12 mouse cellular contexts compared by ENCODE assay signal in genomic region chr5:123862374-123863350, GRCm38 (mm10). TPM values are rescaled to one million over a fixed set of nuclear protein-coding genes. Genes with fewer than 3 reads are reported as not detected.
A peak's percentile ranks its signal among the peaks of the same experiment; 100 is the strongest.
DNase-seq lines count a peak whose midpoint lies in the region; ATAC-seq and TF ChIP-seq lines count a peak whose summit lies in the region.
"Had no signal": no experiment of that assay in that cellular context is flagged by ENCODE, and none has a peak within 500 bp of the region (broad histone marks: within the 10 kb centered on the region; RNA-seq: fewer than 3 reads in every experiment).

No protein-coding gene starts in this region.

- peak overlapping the region; percentile 25; the same call in 1 of the 2 replicates for H3K4me2 ChIP-seq in heart, embryonic 16.5 days (ENCODE audit: low read depth, low read length)
- peak overlapping the region; percentile 31; the same call in 1 of the 2 replicates for H3K4me2 ChIP-seq in liver, embryonic 16.5 days (ENCODE audit: low read depth, low read length)
- H3K4me2 ChIP-seq: lung, embryonic 15.5 days had no signal

- H3K27me3 ChIP-seq in heart, embryonic 16.5 days (ENCODE audit: control insufficient read depth, insufficient read depth, low read length) = no peaks in the 10 kb centered on the region
- no peaks in the 10 kb centered on the region for H3K27me3 ChIP-seq in spleen, adult 2 months (ENCODE audit: control insufficient read depth, insufficient read depth, low read length)
- 0 out of 2 replicates have a peak, but pooled peaks cover 2% of the 10 kb centered on the region for H3K27me3 ChIP-seq in liver, embryonic 16.5 days (ENCODE audit: control insufficient read depth, insufficient read depth, low read depth, low read length)
- H3K27me3 ChIP-seq: lung, embryonic 15.5 days had no signal

- no peak overlapping the region for H3K27ac ChIP-seq in heart, embryonic 16.5 days (ENCODE audit: low read length)
- 0 out of 2 replicates have a peak overlapping the region, but pooled peaks have one; percentile 42 for H3K27ac ChIP-seq in spleen, adult 2 months (ENCODE audit: insufficient read depth, low read length)
- peak overlapping the region; percentile 20; the same call in 1 of the 2 replicates for H3K27ac ChIP-seq in liver, embryonic 16.5 days (ENCODE audit: low read length)
- H3K27ac ChIP-seq: lung, embryonic 15.5 days had no signal

- no peaks in the 10 kb centered on the region for H3K9me3 ChIP-seq in heart, embryonic 16.5 days (replicated peaks; ENCODE audit: control insufficient read depth, low read length)
- no peaks in the 10 kb centered on the region for H3K9me3 ChIP-seq in liver, embryonic 16.5 days (replicated peaks; ENCODE audit: control insufficient read depth, low read length)
- H3K9me3 ChIP-seq: lung, embryonic 15.5 days had no signal

- H3K9ac ChIP-seq in heart, embryonic 16.5 days (ENCODE audit: low read length) = no peak overlapping the region
- H3K9ac ChIP-seq in liver, embryonic 16.5 days (ENCODE audit: low read depth, low read length) = no peak overlapping the region
- H3K9ac ChIP-seq: forebrain, postnatal 0 days; lung, embryonic 15.5 days had no signal

- no peak for TF ChIP-seq CTCF in spleen, adult 2 months (IDR thresholded peaks at IDR 0.05; ENCODE audit: extremely low read depth, insufficient read depth, insufficient read length, insufficient replicate concordance)

- no peak for DNase-seq in heart, adult 11 months
- no peak for DNase-seq in spleen, adult 2 months (ENCODE audit: low read depth in 1 of 2, low spot score in 2 of 2)
- DNase-seq in spleen, postnatal 10 days (ENCODE audit: low spot score in 2 of 2) = no peak
- DNase-seq in telencephalon, adult 2 months (ENCODE audit: low read depth, low spot score) = peak; percentile 32
- no peak for DNase-seq in urinary bladder, adult 2 months (ENCODE audit: low spot score)
- DNase-seq in left cerebral cortex, adult 8-10 months (ENCODE audit: low spot score in 2 of 2) = no peak
- DNase-seq: forebrain, postnatal 0 days; kidney, postnatal 25 days had no signal

- ATAC-seq in heart, embryonic 16.5 days (replicated peaks; ENCODE audit: extremely low read depth, insufficient read depth, low FRiP score) = no peak
- ATAC-seq in liver, embryonic 16.5 days (ENCODE audit: low read depth) = peak; percentile 19; the same call in 1 of the 2 replicates
- ATAC-seq: forebrain, postnatal 0 days had no signal

- 70% methylated on average over 15 of the region's 15 CpGs for WGBS in heart, embryonic 16.5 days
- WGBS in spleen, adult 2 months = 52% methylated on average over 15 of the region's 15 CpGs
- WGBS in liver, embryonic 16.5 days (ENCODE audit: insufficient replicate concordance) = 54% methylated on average over 15 of the region's 15 CpGs

- no peak for TF ChIP-seq POLR2A in spleen, adult 2 months (IDR thresholded peaks at IDR 0.05; ENCODE audit: low read depth, low read length)

- H3K4me3 ChIP-seq in heart, embryonic 16.5 days (ENCODE audit: low read length) = no peak overlapping the region
- H3K4me3 ChIP-seq in spleen, adult 2 months (ENCODE audit: extremely low read depth, insufficient read depth, insufficient read length) = no peak overlapping the region
- no peak overlapping the region for H3K4me3 ChIP-seq in liver, embryonic 16.5 days (ENCODE audit: low read depth, low read length)
- H3K4me3 ChIP-seq: lung, embryonic 15.5 days had no signal

- no peaks in the 10 kb centered on the region for H3K36me3 ChIP-seq in heart, embryonic 16.5 days (ENCODE audit: control insufficient read depth, insufficient read depth)
- no peaks in the 10 kb centered on the region for H3K36me3 ChIP-seq in spleen, adult 2 months (ENCODE audit: control insufficient read depth, insufficient read depth, low read length)
- no peaks in the 10 kb centered on the region for H3K36me3 ChIP-seq in liver, embryonic 16.5 days (ENCODE audit: control insufficient read depth, insufficient read depth)
- H3K36me3 ChIP-seq: lung, embryonic 15.5 days had no signal

- H3K4me1 ChIP-seq in heart, embryonic 16.5 days (ENCODE audit: control insufficient read depth, insufficient read depth, low read length) = no peaks in the 10 kb centered on the region
- peaks cover 3% of the 10 kb centered on the region for H3K4me1 ChIP-seq in spleen, adult 2 months (ENCODE audit: control insufficient read depth, insufficient read depth, insufficient read length)
- H3K4me1 ChIP-seq in liver, embryonic 16.5 days (ENCODE audit: control insufficient read depth, low read depth, low read length) = peaks cover 2% of the 10 kb centered on the region; the same call in 1 of the 2 replicates
- H3K4me1 ChIP-seq: lung, embryonic 15.5 days had no signal

RNA-seq across cellular contexts. Expression of gene Hcar2, which starts 2.6 kb away (rescaled TPM):
- 0.15 TPM in 1 of 2 replicates, not detected in the other for polyA plus RNA-seq in heart, embryonic 16.5 days (2015; fragmentation: Nextera tagmentation; extraction: Ambion mirVana)
- polyA plus RNA-seq in spleen, adult 2 months (2012; rRNA removed) = 7.2 and 9.7 TPM in 2 replicates
- polyA plus RNA-seq in liver, embryonic 16.5 days (2015; fragmentation: Nextera tagmentation; extraction: Ambion mirVana) = 0.28 and 0.45 TPM in 2 replicates
- polyA plus RNA-seq in urinary bladder, adult 2 months (2012; rRNA removed) = 6.3 and 7.2 TPM in 2 replicates
- total RNA-seq in left cerebral cortex, adult 8-10 months (2022) = 1 to 10 TPM in 2 of 4 experiments, under 1 TPM in 1, not detected in 1; 0.24 to 2.8 (median 1.3) TPM
- total RNA-seq: forebrain, postnatal 0 days had no signal
- polyA plus RNA-seq: forebrain, postnatal 0 days had no signal

RNA-seq across cellular contexts. Expression of gene Hcar1, which starts 17.2 kb away (rescaled TPM):
- polyA plus RNA-seq in heart, embryonic 16.5 days (2015; fragmentation: Nextera tagmentation; extraction: Ambion mirVana) = 0.41 and 0.45 TPM in 2 replicates
- 0.95 and 1.3 TPM in 2 replicates for polyA plus RNA-seq in spleen, adult 2 months (2012; rRNA removed)
- polyA plus RNA-seq in liver, embryonic 16.5 days (2015; fragmentation: Nextera tagmentation; extraction: Ambion mirVana) = 0.08 and 0.15 TPM in 2 replicates
- polyA plus RNA-seq in urinary bladder, adult 2 months (2012; rRNA removed) = 8.4 and 9.0 TPM in 2 replicates
- 1 to 10 TPM in 2 of 4 experiments, under 1 TPM in 2; 0.88 to 1.4 (median 1.1) TPM for total RNA-seq in left cerebral cortex, adult 8-10 months (2022)
- polyA plus RNA-seq: neural tube, embryonic 11.5 days had no signal

RNA-seq across cellular contexts. Expression of gene Denr, which starts 44.3 kb away (rescaled TPM):
- 79.0 and 96.2 TPM in 2 replicates for polyA plus RNA-seq in heart, embryonic 16.5 days (2015; fragmentation: Nextera tagmentation; extraction: Ambion mirVana)
- polyA plus RNA-seq in spleen, adult 2 months (2012; rRNA removed) = 9.6 and 14.1 TPM in 2 replicates
- 37.6 and 40.6 TPM in 2 replicates for polyA plus RNA-seq in liver, embryonic 16.5 days (2015; fragmentation: Nextera tagmentation; extraction: Ambion mirVana)
- 36.5 and 38.1 TPM in 2 replicates for polyA plus RNA-seq in urinary bladder, adult 2 months (2012; rRNA removed)
- 10 to 100 TPM; 67.8 to 76.3 (median 73.0) TPM for total RNA-seq in left cerebral cortex, adult 8-10 months (2022)
